Mouse (Mus musculus): ENCODE results near the gene Pecam1. TPM values are rescaled to one million over a fixed set of nuclear protein-coding genes. Genes with fewer than 3 reads are reported as not detected.
A peak's percentile ranks its signal among the peaks of the same experiment; 100 is the strongest.
"Not testable (repeated sequence)": the region's sequence is repeated elsewhere in the genome, so short reads cannot be mapped to it uniquely, and the experiment has no call there.

Pecam1 gene
- total RNA-seq, 2 experiments from 2014 or later = 37.1 to 43.8 TPM

DNA sequence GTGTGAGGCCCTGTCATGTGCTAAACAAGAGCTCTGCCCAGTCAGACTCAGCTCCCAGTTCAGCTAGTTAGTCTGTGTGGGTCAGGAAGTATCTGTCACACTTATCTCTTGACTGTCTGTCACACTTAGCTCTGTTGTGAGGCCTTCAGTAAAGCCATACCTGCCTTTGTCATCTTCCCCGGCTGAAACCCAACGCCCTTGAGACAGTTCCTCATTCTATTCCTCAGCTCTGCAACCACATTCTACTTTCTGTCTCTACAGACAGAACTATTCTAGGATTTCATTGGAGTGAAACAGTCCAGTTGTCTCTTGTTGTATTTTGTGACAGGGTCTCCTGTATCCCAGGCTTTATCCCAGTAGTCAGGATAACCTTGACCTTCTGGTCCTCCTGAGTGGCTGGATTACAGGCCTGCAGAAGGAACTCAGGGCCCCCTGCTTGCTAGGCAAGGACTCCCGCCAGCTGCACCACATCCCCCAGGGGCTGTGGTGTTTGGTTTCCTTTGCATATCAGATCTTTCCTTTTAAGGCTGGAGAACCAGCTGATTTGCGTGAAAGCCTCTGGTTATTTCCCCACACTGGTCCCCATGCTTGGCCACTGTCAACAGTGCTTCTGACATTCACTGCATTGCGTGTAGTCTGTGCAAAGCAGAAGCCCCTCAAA, 11.8 kb upstream of the Pecam1 start:
- 0 out of 2 replicates have a peak overlapping the region, but pooled peaks have one; percentile 48 for H3K27ac ChIP-seq
- no peak for DNase-seq
- H3K4me3 ChIP-seq = no peak overlapping the region
- intact Hi-C loops (cut with DNase I) = no loop called here
- TF ChIP-seq CTCF (IDR thresholded peaks at IDR 0.05) = no peak

DNA sequence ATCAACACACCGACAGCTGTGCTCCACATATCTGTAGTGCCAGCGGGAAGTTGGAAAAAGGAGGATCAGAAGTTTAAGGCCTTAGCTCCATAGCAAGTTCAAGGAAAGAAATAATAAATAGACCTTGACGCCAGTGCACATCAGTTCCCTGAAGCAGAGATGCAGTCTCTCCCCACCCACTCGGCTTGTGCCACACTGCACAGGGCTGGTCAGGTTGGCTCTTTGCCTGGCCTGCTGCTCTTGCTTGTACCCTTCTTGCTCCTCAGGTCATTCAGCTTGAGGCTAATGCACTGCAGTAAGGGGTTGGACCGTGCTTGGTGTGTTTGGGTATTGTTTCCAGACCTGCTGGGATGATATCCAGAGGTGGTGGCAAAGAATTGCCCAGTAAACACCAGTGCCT, 10.1 kb upstream of the Pecam1 start:
- no peak for DNase-seq
- H3K4me3 ChIP-seq = no peak overlapping the region
- no peak for TF ChIP-seq CTCF (IDR thresholded peaks at IDR 0.05)
- H3K27ac ChIP-seq = no peak overlapping the region
- intact Hi-C loops (cut with DNase I) = no loop called here

DNA sequence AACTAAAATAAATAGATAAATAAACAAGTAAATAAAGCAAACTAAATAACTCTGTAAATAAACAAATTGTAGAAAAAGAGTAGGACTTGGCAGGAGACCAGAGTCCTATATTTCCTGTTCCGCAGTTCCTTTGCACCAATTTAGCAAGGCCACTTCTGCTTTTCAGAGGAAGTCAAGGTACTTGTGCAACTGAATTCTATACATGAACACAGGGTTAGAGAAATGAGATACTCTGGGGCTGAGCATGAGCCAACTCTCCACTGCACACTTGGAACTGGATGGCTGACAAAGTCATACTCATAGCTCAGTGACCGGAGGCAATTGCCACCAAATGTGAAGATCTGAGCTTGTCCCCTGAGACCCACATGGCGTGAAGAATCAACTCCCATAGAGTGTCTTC, 8.6 kb upstream of the Pecam1 start:
- Histone ChIP-seq H3K4me3 (no peak overlapping the region), H3K27ac (no peak overlapping the region)
- no peak for DNase-seq
- intact Hi-C loops (cut with DNase I) = no loop called here
- TF ChIP-seq CTCF (IDR thresholded peaks at IDR 0.05) = no peak

DNA sequence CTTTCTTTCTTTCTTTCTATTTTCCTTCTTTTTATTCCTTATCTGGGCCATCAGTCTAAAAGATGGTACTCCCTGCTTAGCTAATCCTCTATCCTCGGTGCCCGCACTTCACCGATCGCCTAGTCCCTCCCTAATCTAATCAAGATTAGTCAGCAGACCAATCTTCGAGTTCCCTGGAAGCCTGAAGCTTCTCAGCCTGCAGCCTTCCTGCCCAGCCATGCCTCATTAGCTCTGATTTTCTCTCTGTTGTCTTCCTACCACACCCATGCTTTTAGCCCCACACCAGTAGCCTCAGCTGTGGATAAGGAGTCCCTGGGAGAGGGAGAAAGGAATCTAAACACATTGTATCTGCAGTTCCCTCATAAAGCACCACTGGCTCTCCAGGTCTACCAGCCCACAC, 5.2 kb upstream of the Pecam1 start:
- Histone ChIP-seq H3K27ac (no peak overlapping the region), H3K4me3 (no peak overlapping the region)
- intact Hi-C loops (cut with DNase I) = no loop called here
- DNase-seq = no peak
- no peak for TF ChIP-seq CTCF (IDR thresholded peaks at IDR 0.05)

DNA sequence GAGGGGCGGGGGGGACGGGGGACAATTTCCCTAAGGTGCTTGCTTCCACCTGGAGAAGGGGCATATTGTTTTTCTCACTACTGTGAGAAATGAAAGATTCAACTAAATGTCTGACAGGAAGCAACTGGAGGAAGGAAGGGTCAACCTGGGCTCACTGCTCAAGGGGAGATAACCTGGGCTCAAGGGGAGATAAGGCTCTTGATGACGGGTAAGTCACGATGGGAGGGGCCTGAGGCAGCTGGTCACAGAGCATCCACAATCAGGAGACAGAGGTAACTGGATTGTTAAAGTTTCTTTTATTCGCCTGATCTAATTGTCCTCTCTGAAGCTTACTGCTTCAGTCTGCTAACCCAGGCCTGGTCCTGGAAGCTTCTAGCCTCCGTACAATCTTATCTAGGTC, 2.9 kb upstream of the Pecam1 start:
- no peak for TF ChIP-seq CTCF (IDR thresholded peaks at IDR 0.05)
- no peak overlapping the region for H3K27ac ChIP-seq
- no peak for DNase-seq
- H3K4me3 ChIP-seq = no peak overlapping the region
- intact Hi-C loops (cut with DNase I) = no loop called here

DNA sequence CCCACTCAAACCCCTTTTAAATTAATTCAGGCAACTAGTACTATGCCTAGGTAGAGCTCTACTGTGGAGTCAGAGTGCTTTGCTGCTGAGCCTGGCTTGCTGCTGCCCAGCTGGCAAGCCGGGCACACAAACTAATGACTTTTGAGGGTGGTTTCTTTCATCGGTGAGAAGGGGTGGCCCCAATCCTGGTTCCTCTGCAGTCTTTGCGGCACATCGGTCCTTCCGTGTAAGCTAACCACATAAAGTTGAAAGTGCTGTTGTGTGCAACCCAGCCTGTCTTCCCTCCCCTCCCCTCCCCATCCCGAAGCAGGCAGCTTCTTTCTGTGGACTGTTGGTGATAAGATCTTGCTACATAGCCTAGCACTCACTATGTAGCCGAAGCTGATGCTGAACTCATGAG, 1.7 kb upstream of the Pecam1 start:
- TF ChIP-seq CTCF (IDR thresholded peaks at IDR 0.05) = no peak
- DNase-seq = no peak
- intact Hi-C loops (cut with DNase I) = no loop called here
- H3K27ac ChIP-seq = no peak overlapping the region
- H3K4me3 ChIP-seq = peak overlapping the region; percentile 13; the same call in 1 of the 2 replicates

DNA sequence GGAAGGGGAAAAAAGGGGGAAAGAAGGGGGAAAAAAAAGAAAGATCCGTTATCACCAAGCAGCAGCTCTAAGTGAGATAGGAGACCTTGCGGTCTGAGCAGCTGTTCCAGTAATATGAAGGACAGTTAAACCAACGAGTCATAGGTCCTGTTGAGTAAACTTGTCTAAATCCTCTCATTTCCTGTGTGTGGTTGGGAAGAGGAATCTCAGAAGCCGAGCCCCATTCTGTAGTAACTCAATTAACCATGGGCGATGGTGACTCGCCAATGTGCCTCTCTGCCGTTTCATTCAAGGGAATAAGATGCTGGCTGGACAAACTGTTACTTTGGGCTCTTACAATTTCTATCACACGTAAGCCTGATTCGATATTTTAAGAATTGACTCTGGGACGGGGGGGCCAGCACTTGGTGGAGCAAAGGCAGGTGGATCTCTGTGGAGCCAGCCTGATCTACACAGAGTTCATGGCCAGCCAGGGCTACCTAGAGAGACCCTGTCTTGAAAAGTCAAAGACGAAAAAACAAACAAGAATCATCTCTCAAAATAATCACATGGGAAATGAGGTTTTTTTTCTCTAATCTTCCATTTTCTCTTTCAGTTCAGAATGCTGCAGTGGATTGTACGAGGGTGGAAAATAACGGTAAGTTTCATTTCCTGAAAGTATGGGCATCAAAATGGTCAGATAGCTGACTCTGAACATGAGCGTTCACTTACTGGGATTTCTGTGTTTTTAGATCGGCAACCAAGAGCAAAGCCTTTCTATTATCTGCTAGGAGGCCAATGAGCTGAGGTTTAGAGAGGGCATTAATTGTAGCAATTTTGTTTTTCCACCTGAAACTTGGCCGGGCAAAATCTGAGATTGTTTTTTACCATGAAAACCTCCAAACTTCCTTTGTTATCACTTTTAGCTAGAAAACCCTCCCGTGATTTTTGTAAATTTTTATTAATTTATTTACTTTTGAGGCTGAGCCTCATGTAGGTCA, 901 bp upstream of the Pecam1 start, which contains the start of gene Milr1:
TSS of gene Milr1 (plus strand) at position 188 of the 980 bp plus-strand sequence.
- DNase-seq = no peak
- Histone ChIP-seq H3K4me3 (peak within 1 kb of the TSS; percentile 30), H3K27ac (0 out of 2 replicates have a peak within 1 kb of the TSS, but pooled peaks have one; percentile 5)
- no peak for TF ChIP-seq CTCF (IDR thresholded peaks at IDR 0.05)
- intact Hi-C loops (cut with DNase I) = no loop called here

DNA sequence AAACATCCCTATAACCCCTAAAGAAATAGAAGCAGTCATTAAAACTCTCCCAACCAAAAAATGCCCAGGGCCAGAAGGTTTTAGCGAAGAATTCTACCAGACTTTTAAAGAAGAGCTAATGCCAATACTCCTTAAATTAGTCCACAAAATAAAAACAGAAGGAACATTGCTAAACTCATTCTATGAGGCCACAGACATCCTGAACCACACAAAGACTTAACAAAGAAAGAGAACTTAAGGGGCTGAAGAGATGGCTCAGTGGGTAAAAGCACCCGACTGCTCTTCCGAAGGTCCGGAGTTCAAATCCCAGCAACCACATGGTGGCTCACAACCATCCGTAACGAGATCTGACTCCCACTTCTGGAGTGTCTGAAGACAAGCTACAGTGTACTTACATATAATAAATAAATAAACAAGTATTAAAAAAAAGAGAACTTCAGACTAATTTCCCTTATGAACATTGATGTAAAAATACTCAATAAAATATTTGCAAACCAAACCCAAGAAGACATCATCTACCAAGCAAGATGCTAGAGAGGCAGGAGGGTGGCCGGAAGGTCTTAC, 789 bp downstream of the Pecam1 start:
- DNase-seq = not testable (repeated sequence)
- intact Hi-C loops (cut with DNase I) = loop anchor here (10.0 kb wide), 2 partner anchors 235 to 335 kb away; no protein-coding TSS in a partner anchor

DNA sequence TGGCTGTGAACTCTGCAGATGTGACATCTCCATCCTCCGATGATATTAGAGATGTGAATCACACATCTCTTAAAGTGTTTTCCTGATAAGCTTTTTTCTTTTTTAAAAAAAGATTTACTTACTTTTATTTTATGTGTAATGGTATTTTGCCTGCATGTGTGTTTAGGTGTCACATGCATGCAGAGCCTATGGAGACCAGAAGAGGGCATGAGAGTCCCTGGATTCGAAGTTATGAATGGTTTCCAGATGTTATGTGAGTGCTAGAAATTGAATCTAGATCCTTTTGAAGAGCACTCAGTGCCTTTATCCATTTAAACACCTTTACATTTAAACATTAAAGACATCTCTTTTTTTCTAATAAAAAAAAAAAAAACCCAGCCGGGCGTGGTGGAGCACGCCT, 5.5 kb downstream of the Pecam1 start:
- peak; percentile 31 for TF ChIP-seq CTCF (IDR thresholded peaks at IDR 0.05)
- no peak overlapping the region for H3K27ac ChIP-seq
- no peak overlapping the region for H3K4me3 ChIP-seq
- intact Hi-C loops (cut with DNase I) = loop anchor here (10.0 kb wide), 2 partner anchors 230 to 330 kb away; no protein-coding TSS in a partner anchor
- no peak for DNase-seq

More for the DNA sequence above, 789 bp downstream of the Pecam1 start:
- H3K27ac ChIP-seq, H3K4me3 ChIP-seq: not testable (repeated sequence)

DNA sequence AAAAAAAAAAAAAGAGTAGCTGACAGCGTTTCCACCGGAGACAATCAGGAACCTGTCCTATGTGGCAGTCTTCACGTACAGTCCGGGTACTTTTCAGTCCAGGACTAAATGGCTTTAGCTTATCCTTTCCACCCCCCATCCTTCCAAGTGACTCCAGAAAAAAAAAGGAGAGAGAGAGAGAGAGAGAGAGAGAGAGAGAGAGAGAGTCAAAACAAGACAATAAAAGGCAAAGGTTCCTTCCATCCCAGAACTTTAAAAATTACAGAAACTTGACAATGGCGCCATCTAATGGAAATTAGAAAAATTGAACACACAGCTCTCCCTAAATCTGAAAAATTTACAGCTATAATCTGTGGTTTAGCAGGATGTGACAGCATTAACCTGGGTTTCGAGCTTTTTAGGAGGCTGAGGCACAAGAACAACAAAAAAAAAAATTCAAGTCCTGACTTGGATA, 8.0 kb downstream of the Pecam1 start:
- no peak for DNase-seq
- intact Hi-C loops (cut with DNase I) = loop anchor here (1.0 to 10.0 kb wide), 4 partner anchors 62 to 328 kb away; no protein-coding TSS in a partner anchor
- peak; percentile 78 for TF ChIP-seq CTCF (IDR thresholded peaks at IDR 0.05)
- H3K27ac ChIP-seq = no peak overlapping the region
- no peak overlapping the region for H3K4me3 ChIP-seq

DNA sequence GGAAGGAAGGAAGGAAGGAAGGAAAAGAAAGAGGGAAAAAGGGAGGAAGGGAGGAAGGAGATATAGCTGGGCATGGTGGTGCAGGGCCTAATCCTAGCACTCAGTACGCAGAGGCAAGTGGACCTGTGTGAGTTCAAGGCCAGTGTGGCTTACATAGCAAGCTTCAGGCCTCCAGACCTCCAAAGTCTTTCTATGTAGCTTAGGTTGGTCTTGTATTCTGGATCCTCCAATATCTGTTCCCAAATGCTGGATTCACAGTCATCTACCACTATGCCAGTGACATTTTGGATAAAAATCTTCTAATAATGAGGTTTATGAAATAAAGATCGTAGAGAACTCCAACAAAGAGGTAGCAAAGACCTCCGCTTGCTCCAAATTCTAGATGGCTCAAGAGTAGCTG, 8.6 kb downstream of the Pecam1 start:
- no peak for TF ChIP-seq CTCF (IDR thresholded peaks at IDR 0.05)

DNA sequence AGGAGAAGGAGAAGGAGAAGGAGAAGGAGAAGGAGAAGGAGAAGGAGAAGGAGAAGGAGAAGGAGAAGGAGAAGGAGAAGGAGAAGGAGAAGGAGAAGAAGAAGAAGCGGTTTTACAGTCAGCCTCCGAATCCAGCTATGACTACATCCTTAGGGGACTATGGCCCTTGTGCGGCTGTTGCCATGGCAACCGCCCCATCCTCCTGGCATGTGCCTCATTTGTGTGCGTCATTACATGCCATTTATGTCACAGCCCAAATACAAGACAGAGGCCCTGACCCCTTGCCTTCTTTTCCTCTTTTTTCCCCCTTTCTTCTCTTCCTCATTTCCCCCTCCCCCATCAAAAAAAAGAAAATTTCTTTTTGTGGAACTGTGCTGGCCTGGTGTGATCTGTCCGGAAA, 9.2 kb downstream of the Pecam1 start:
- Histone ChIP-seq H3K4me3 (no peak overlapping the region), H3K27ac (no peak overlapping the region)
- intact Hi-C loops (cut with DNase I) = loop anchor here (10.0 kb wide), 2 partner anchors 226 to 326 kb away; no protein-coding TSS in a partner anchor
- TF ChIP-seq CTCF (IDR thresholded peaks at IDR 0.05) = no peak
- DNase-seq = no peak

More for the DNA sequence above, 8.6 kb downstream of the Pecam1 start:
- Histone ChIP-seq H3K4me3 (no peak overlapping the region), H3K27ac (no peak overlapping the region)
- DNase-seq = no peak
- intact Hi-C loops (cut with DNase I) = loop anchor here (1.0 to 10.0 kb wide), 4 partner anchors 61 to 327 kb away; no protein-coding TSS in a partner anchor

DNA sequence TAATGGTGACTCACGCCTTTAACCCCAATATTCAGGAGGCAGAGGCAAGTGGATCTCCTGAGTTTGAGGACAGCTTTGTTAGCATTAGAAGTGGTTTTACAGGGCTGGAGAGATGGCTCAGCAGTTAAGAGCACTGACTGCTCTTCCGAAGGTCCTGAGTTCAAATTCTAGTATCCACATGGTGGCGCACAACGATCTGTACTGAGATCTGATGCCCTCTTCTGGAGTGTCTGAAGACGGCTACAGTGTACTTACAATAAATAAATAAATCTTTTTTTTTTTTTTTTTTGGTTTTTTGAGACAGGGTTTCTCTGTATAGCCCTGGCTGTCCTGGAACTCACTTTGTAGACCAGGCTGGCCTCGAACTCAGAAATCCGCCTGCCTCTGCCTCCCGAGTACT, 9.7 kb downstream of the Pecam1 start:
- DNase-seq, H3K4me3 ChIP-seq, H3K27ac ChIP-seq: not testable (repeated sequence)
- intact Hi-C loops (cut with DNase I) = loop anchor here (10.0 kb wide), 2 partner anchors 226 to 326 kb away; no protein-coding TSS in a partner anchor
